Mouse (Mus musculus) kidney, embryonic 15.5 days (tissue): ENCODE data around the gene Fez2. TPM values are rescaled to one million over a fixed set of nuclear protein-coding genes. Genes with fewer than 3 reads are reported as not detected.

Experiments used
- ATAC-seq: fragments of 200-750 bp; cut with Nextera tagmentation; replicated peaks from 2 replicates; pipeline ENCODE4 v1.8.0; 2017; ENCODE audit warnings: moderate TSS enrichment; ENCODE audit not compliant: low FRiP score
- H3K27ac ChIP-seq: fragments of 300-500 bp; sonication (generic); 2 replicates; pipeline ENCODE4 v1.5.1; 2015; ENCODE audit warnings: mild to moderate bottlenecking, inconsistent platforms
- H3K27me3 ChIP-seq: fragments of 300-500 bp; sonication (generic); 2 replicates; pipeline ENCODE4 v1.6.1; 2015; ENCODE audit warnings: inconsistent platforms
- H3K36me3 ChIP-seq: fragments of 300-500 bp; sonication (generic); 2 replicates; pipeline ENCODE4 v1.6.1; 2015; ENCODE audit warnings: inconsistent platforms
- H3K4me1 ChIP-seq: fragments of 300-500 bp; sonication (generic); 2 replicates; pipeline ENCODE4 v1.6.1; 2015; ENCODE audit warnings: inconsistent platforms
- H3K4me2 ChIP-seq: fragments of 300-500 bp; sonication (generic); 2 replicates; pipeline ENCODE4 v1.6.1; 2015; ENCODE audit warnings: moderate library complexity, mild to moderate bottlenecking, inconsistent platforms
- H3K4me3 ChIP-seq: fragments of 300-500 bp; sonication (generic); replicated peaks from 2 replicates; pipeline ENCODE4 v1.5.1; 2015; ENCODE audit warnings: mild to moderate bottlenecking, inconsistent platforms
- H3K9ac ChIP-seq: fragments of 300-500 bp; sonication (generic); 2 replicates; pipeline ENCODE4 v1.6.1; 2015; ENCODE audit warnings: mild to moderate bottlenecking, inconsistent platforms
- H3K9me3 ChIP-seq: fragments of 300-500 bp; sonication (generic); replicated peaks from 2 replicates; pipeline ENCODE4 v1.6.1; 2016; ENCODE audit warnings: inconsistent platforms
- WGBS: fragments of 180-500 bp; shearing (Covaris S2); methylation state at CpG from one replicate; pipeline ENCODE4 v1.1.7; 2015; ENCODE audit warnings: mixed read lengths; 5-methylcytosine and 5-hydroxymethylcytosine counted together
- polyA plus RNA-seq: library from polyadenylated mRNA; unstranded; fragments of >200 nt; fragmentation: Nextera tagmentation; extraction: Ambion mirVana; gene quantifications from 2 replicates; pipeline ENCODE4 v1.2.1, GENCODE M21; 2015

The Fez2 gene
- polyA plus RNA-seq, 1 experiment from 2014 or later: 40.2 TPM

GRCm38 (mm10) chr17:78361939-78362728 is 55.8 kb downstream of the Fez2 start:
- ATAC-seq: no peak
- no peak overlapping the region for H3K4me3 ChIP-seq
- H3K27me3 ChIP-seq: no peaks in the 10 kb centered on the region
- H3K9ac ChIP-seq: no peak overlapping the region
- H3K9me3 ChIP-seq: no peaks in the 10 kb centered on the region
- whole genome bisulfite sequencing: 66% methylated on average over 13 of the region's 13 CpGs
- H3K4me1 ChIP-seq: peaks cover 30% of the 10 kb centered on the region
- H3K4me2 ChIP-seq: no peak overlapping the region
- 0 out of 2 replicates have a peak, but pooled peaks cover 5% of the 10 kb centered on the region for H3K36me3 ChIP-seq
- peak overlapping the region; percentile 4 for H3K27ac ChIP-seq

- WGBS: 82% methylated on average over 7 of the region's 7 CpGs
- no peak overlapping the region for H3K4me3 ChIP-seq
- H3K36me3 ChIP-seq: peaks cover 23% of the 10 kb centered on the region
- no peak for ATAC-seq
- no peak overlapping the region for H3K27ac ChIP-seq
- no peak overlapping the region for H3K4me2 ChIP-seq
- H3K9me3 ChIP-seq: no peaks in the 10 kb centered on the region
- no peak overlapping the region for H3K9ac ChIP-seq
- no peaks in the 10 kb centered on the region for H3K27me3 ChIP-seq
- peaks cover 12% of the 10 kb centered on the region for H3K4me1 ChIP-seq
These were observed 59.7 kb downstream of the Fez2 start for GRCm38 (mm10) chr17:78358251-78358726.

GRCm38 (mm10) chr17:78357753-78358152 is 60.2 kb downstream of the Fez2 start:
- Histone ChIP-seq H3K4me3 (no peak overlapping the region), H3K9me3 (no peaks in the 10 kb centered on the region), H3K27me3 (no peaks in the 10 kb centered on the region), H3K9ac (no peak overlapping the region), H3K4me1 (peaks cover 6% of the 10 kb centered on the region), H3K27ac (no peak overlapping the region), H3K4me2 (no peak overlapping the region), H3K36me3 (peaks cover 23% of the 10 kb centered on the region)
- no peak for ATAC-seq
- 71% methylated on average over 4 of the region's 4 CpGs for WGBS

GRCm38 (mm10) chr17:78355611-78356010 is 62.3 kb downstream of the Fez2 start:
- no peaks in the 10 kb centered on the region for H3K9me3 ChIP-seq
- peaks cover 35% of the 10 kb centered on the region for H3K36me3 ChIP-seq
- no peak overlapping the region for H3K4me2 ChIP-seq
- no peak overlapping the region for H3K9ac ChIP-seq
- H3K4me1 ChIP-seq: peaks cover 9% of the 10 kb centered on the region; the same call in 1 of the 2 replicates
- ATAC-seq: no peak
- H3K4me3 ChIP-seq: no peak overlapping the region
- no peaks in the 10 kb centered on the region for H3K27me3 ChIP-seq
- no peak overlapping the region for H3K27ac ChIP-seq
- WGBS: 90% methylated on average over 8 of the region's 8 CpGs

GRCm38 (mm10) chr17:78354871-78355270 is 63.1 kb downstream of the Fez2 start:
- H3K27me3 ChIP-seq: no peaks in the 10 kb centered on the region
- H3K4me3 ChIP-seq: no peak overlapping the region
- peaks cover 6% of the 10 kb centered on the region; the same call in 1 of the 2 replicates for H3K4me1 ChIP-seq
- 86% methylated on average over 12 of the region's 12 CpGs for WGBS
- ATAC-seq: no peak
- peaks cover 38% of the 10 kb centered on the region for H3K36me3 ChIP-seq
- no peak overlapping the region for H3K9ac ChIP-seq
- no peak overlapping the region for H3K27ac ChIP-seq
- H3K4me2 ChIP-seq: no peak overlapping the region
- no peaks in the 10 kb centered on the region for H3K9me3 ChIP-seq

GRCm38 (mm10) chr17:78354411-78354810 is 63.5 kb downstream of the Fez2 start:
- Histone ChIP-seq H3K27ac (no peak overlapping the region), H3K27me3 (no peaks in the 10 kb centered on the region)

GRCm38 (mm10) chr17:78352500-78352855 is 65.5 kb downstream of the Fez2 start:
- no peak overlapping the region for H3K9ac ChIP-seq
- no peak overlapping the region for H3K27ac ChIP-seq
- ATAC-seq: no peak
- peaks cover 56% of the 10 kb centered on the region for H3K36me3 ChIP-seq
- H3K9me3 ChIP-seq: no peaks in the 10 kb centered on the region
- no peak overlapping the region for H3K4me3 ChIP-seq
- no peak overlapping the region for H3K4me2 ChIP-seq
- WGBS: 88% methylated on average over 3 of the region's 3 CpGs
- 0 out of 2 replicates have a peak, but pooled peaks cover 4% of the 10 kb centered on the region for H3K4me1 ChIP-seq
- H3K27me3 ChIP-seq: no peaks in the 10 kb centered on the region

More at GRCm38 (mm10) chr17:78354411-78354810, 63.5 kb downstream of the Fez2 start:
- Histone ChIP-seq H3K4me2 (no peak overlapping the region), H3K36me3 (peaks cover 42% of the 10 kb centered on the region), H3K4me3 (no peak overlapping the region), H3K4me1 (0 out of 2 replicates have a peak, but pooled peaks cover 4% of the 10 kb centered on the region), H3K9ac (no peak overlapping the region), H3K9me3 (no peaks in the 10 kb centered on the region)
- ATAC-seq: no peak
- WGBS: 81% methylated on average over 2 of the region's 2 CpGs

GRCm38 (mm10) chr17:78351676-78352499 is 66.1 kb downstream of the Fez2 start:
- WGBS: 67% methylated on average over 12 of the region's 12 CpGs
- Histone ChIP-seq H3K4me3 (no peak overlapping the region), H3K27ac (no peak overlapping the region), H3K4me1 (0 out of 2 replicates have a peak, but pooled peaks cover 4% of the 10 kb centered on the region), H3K27me3 (no peaks in the 10 kb centered on the region), H3K9me3 (no peaks in the 10 kb centered on the region), H3K9ac (no peak overlapping the region), H3K4me2 (no peak overlapping the region), H3K36me3 (peaks cover 57% of the 10 kb centered on the region)
- ATAC-seq: peak; percentile 23; the same call in 1 of the 2 replicates

- peaks cover 57% of the 10 kb centered on the region for H3K36me3 ChIP-seq
- no peaks in the 10 kb centered on the region for H3K27me3 ChIP-seq
- no peak overlapping the region for H3K4me3 ChIP-seq
- peak; percentile 65; the same call in 1 of the 2 replicates for ATAC-seq
- 0 out of 2 replicates have a peak, but pooled peaks cover 4% of the 10 kb centered on the region for H3K4me1 ChIP-seq
- H3K27ac ChIP-seq: 0 out of 2 replicates have a peak overlapping the region, but pooled peaks have one; percentile 6
- H3K9me3 ChIP-seq: no peaks in the 10 kb centered on the region
- no peak overlapping the region for H3K9ac ChIP-seq
- H3K4me2 ChIP-seq: no peak overlapping the region
- 90% methylated on average over 17 of the region's 17 CpGs for WGBS
These were observed 70.7 kb downstream of the Fez2 start for GRCm38 (mm10) chr17:78347111-78347801.

- ATAC-seq: no peak
- H3K4me1 ChIP-seq: peaks cover 1% of the 10 kb centered on the region; the same call in 1 of the 2 replicates
- no peaks in the 10 kb centered on the region for H3K27me3 ChIP-seq
- peaks cover 32% of the 10 kb centered on the region for H3K36me3 ChIP-seq
- H3K4me3 ChIP-seq: no peak overlapping the region
- H3K4me2 ChIP-seq: no peak overlapping the region
- no peak overlapping the region for H3K27ac ChIP-seq
- H3K9ac ChIP-seq: no peak overlapping the region
- 89% methylated on average over 3 of the region's 3 CpGs for WGBS
- H3K9me3 ChIP-seq: no peaks in the 10 kb centered on the region
These were observed 74.3 kb downstream of the Fez2 start for GRCm38 (mm10) chr17:78343688-78344087.

GRCm38 (mm10) chr17:78335250-78335649 is 82.7 kb downstream of the Fez2 start:
- ATAC-seq: no peak
- Histone ChIP-seq H3K36me3 (peaks cover 26% of the 10 kb centered on the region), H3K4me2 (no peak overlapping the region), H3K9me3 (no peaks in the 10 kb centered on the region), H3K4me3 (no peak overlapping the region), H3K27ac (no peak overlapping the region), H3K9ac (no peak overlapping the region), H3K27me3 (no peaks in the 10 kb centered on the region), H3K4me1 (peaks cover 9% of the 10 kb centered on the region; the same call in 1 of the 2 replicates)
- 94% methylated on average over 8 of the region's 8 CpGs for WGBS
